21 mouse cellular contexts compared by ENCODE assay signal in the genomic region with DNA sequence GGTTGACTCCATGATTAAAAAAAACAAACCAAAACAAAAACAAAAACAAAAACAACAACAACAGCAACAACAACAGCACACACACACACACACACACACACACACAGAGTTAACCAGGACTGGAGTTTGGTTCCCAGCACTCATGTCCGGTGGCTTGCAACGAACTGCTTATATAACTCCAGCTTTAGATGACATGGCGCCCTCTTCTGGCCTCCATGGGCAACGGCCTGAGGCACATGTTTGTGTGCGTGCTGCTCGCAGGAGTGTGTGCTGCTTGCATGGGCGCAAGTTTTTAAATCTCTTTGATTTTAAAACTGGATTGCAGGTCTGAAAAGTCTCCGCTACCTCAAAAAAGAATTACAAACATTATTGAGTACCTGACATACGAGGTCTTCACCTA.
DNase-seq lines count a peak whose midpoint lies in the region; ATAC-seq and TF ChIP-seq lines count a peak whose summit lies in the region.
"Had no signal": no experiment of that assay in that cellular context is flagged by ENCODE, and none has a peak within 500 bp of the region (broad histone marks: within the 10 kb centered on the region; RNA-seq: fewer than 3 reads in every experiment).

No protein-coding gene starts in this region.

- no peak overlapping the region for H3K27ac ChIP-seq in kidney, postnatal 0 days
- 0 out of 2 replicates have a peak overlapping the region, but pooled peaks have one; percentile 18 for H3K27ac ChIP-seq in neural tube, embryonic 13.5 days (replicated peaks)
- H3K27ac ChIP-seq in ES-E14 (ENCODE audit: insufficient read depth, low read depth, low read length, poor library complexity, severe bottlenecking): no peak overlapping the region
- H3K27ac ChIP-seq in forebrain, embryonic 16.5 days (ENCODE audit: low read length): no peak overlapping the region
- H3K27ac ChIP-seq: forebrain, embryonic 12.5 days; hindbrain, postnatal 0 days; neural tube, embryonic 12.5 days had no signal

- H3K27me3 ChIP-seq in kidney, postnatal 0 days (ENCODE audit: insufficient read depth, low read length): no peaks in the 10 kb centered on the region
- no peaks in the 10 kb centered on the region for H3K27me3 ChIP-seq in neural tube, embryonic 13.5 days
- H3K27me3 ChIP-seq in forebrain, embryonic 16.5 days (replicated peaks; ENCODE audit: control insufficient read depth, insufficient read depth, low read length): no peaks in the 10 kb centered on the region
- H3K27me3 ChIP-seq: forebrain, embryonic 12.5 days; neural tube, embryonic 12.5 days had no signal

- no peak for DNase-seq in kidney, postnatal 0 days (ENCODE audit: low spot score)
- no peak for DNase-seq in kidney, postnatal 25 days
- DNase-seq in neural tube, embryonic 10.5 days (ENCODE audit: extremely low spot score, low spot score): no peak
- DNase-seq in ES-E14 (ENCODE audit: low read depth, low spot score): peak; percentile 79
- DNase-seq in induced T-regulatory cell, adult 2 months (ENCODE audit: low read depth): peak; percentile 10
- no peak for DNase-seq in heart, postnatal 10 days
- DNase-seq: adrenal gland, postnatal 25 days; B cell, adult 2 months; gastrocnemius, postnatal 25 days; kidney, adult 8-10 months; kidney, postnatal 4 days; lung, postnatal 10 days; right cerebral cortex, postnatal 25 days had no signal

- no peak overlapping the region for H3K4me2 ChIP-seq in kidney, postnatal 0 days (ENCODE audit: low read length)
- H3K4me2 ChIP-seq in neural tube, embryonic 13.5 days: no peak overlapping the region
- H3K4me2 ChIP-seq in forebrain, embryonic 16.5 days (ENCODE audit: low read length): no peak overlapping the region
- H3K4me2 ChIP-seq: forebrain, embryonic 12.5 days; neural tube, embryonic 12.5 days had no signal

- no peak for ATAC-seq in kidney, postnatal 0 days (replicated peaks; ENCODE audit: low FRiP score, low read depth)
- ATAC-seq in neural tube, embryonic 13.5 days (ENCODE audit: low read depth): no peak
- no peak for ATAC-seq in forebrain, embryonic 16.5 days
- ATAC-seq: activated CD4-positive, CD25-positive, alpha-beta regulatory T cell, adult 4 months; hindbrain, postnatal 0 days; midbrain, embryonic 16.5 days had no signal

- no peaks in the 10 kb centered on the region for H3K9me3 ChIP-seq in kidney, postnatal 0 days (replicated peaks; ENCODE audit: low read length)
- H3K9me3 ChIP-seq in neural tube, embryonic 13.5 days: 0 out of 2 replicates have a peak, but pooled peaks cover 3% of the 10 kb centered on the region
- H3K9me3 ChIP-seq in ES-E14 (ENCODE audit: control insufficient read depth, insufficient read depth, low read depth, low read length): no peaks in the 10 kb centered on the region
- no peaks in the 10 kb centered on the region for H3K9me3 ChIP-seq in forebrain, embryonic 16.5 days (ENCODE audit: control insufficient read depth, low read length)
- H3K9me3 ChIP-seq: forebrain, embryonic 12.5 days; neural tube, embryonic 12.5 days had no signal

- 94% methylated on average over 9 of the region's 9 CpGs for WGBS in kidney, postnatal 0 days
- 97% methylated on average over 9 of the region's 9 CpGs for WGBS in neural tube, embryonic 13.5 days
- WGBS in forebrain, embryonic 16.5 days: 97% methylated on average over 9 of the region's 9 CpGs

- intact Hi-C loops in heart, postnatal 10 days (cut with DNase I): no loop called here

- in situ Hi-C loops in ES-E14 (cut with MboI; ENCODE audit: low sequenced_read_pairs in 2 of 2, unreplicated experiment in 2 of 2): no loop called here

- H3K9ac ChIP-seq in kidney, postnatal 0 days (ENCODE audit: low read depth, low read length): no peak overlapping the region
- H3K9ac ChIP-seq in neural tube, embryonic 13.5 days: no peak overlapping the region
- no peak overlapping the region for H3K9ac ChIP-seq in ES-E14 (ENCODE audit: insufficient read depth, low read depth, low read length, poor library complexity, severe bottlenecking)
- no peak overlapping the region for H3K9ac ChIP-seq in forebrain, embryonic 16.5 days (replicated peaks; ENCODE audit: low read depth, low read length)
- H3K9ac ChIP-seq: forebrain, embryonic 12.5 days; neural tube, embryonic 12.5 days had no signal

- H3K4me1 ChIP-seq in kidney, postnatal 0 days (replicated peaks; ENCODE audit: insufficient read depth, low read length): no peaks in the 10 kb centered on the region
- peaks cover 34% of the 10 kb centered on the region for H3K4me1 ChIP-seq in neural tube, embryonic 13.5 days (replicated peaks)
- peaks cover 0 to 2% of the 10 kb centered on the region in 2 experiments; a peak in 1 of 4 replicates for H3K4me1 ChIP-seq in ES-E14 (ENCODE audit: control insufficient read depth in 2 of 2, insufficient read depth in 2 of 2, low read length in 2 of 2, poor library complexity in 1 of 2)
- H3K4me1 ChIP-seq in forebrain, embryonic 16.5 days (replicated peaks; ENCODE audit: control insufficient read depth, insufficient read depth, low read length): peaks cover 23% of the 10 kb centered on the region
- H3K4me1 ChIP-seq: megakaryocyte, embryonic 14.5 days had no signal

- 0 out of 2 replicates have a peak, but pooled peaks have one; percentile 27 for TF ChIP-seq CTCF in kidney, postnatal 0 days (IDR thresholded peaks at IDR 0.05; ENCODE audit: low read depth)

- no peak overlapping the region for H3K4me3 ChIP-seq in kidney, postnatal 0 days (replicated peaks; ENCODE audit: low read depth, low read length)
- H3K4me3 ChIP-seq in neural tube, embryonic 13.5 days: no peak overlapping the region
- H3K4me3 ChIP-seq in ES-E14 (ENCODE audit: insufficient read depth in 1 of 2, low read depth in 1 of 2, low read length in 2 of 2, poor library complexity in 1 of 2, severe bottlenecking in 1 of 2): no peak overlapping the region
- H3K4me3 ChIP-seq in forebrain, embryonic 16.5 days (replicated peaks; ENCODE audit: low read length): no peak overlapping the region
- H3K4me3 ChIP-seq: forebrain, embryonic 12.5 days; megakaryocyte, embryonic 14.5 days; neural tube, embryonic 12.5 days had no signal

- no peaks in the 10 kb centered on the region for H3K36me3 ChIP-seq in kidney, postnatal 0 days (ENCODE audit: insufficient read depth, low read length)
- no peaks in the 10 kb centered on the region for H3K36me3 ChIP-seq in neural tube, embryonic 13.5 days
- peaks cover 18% of the 10 kb centered on the region; the same call in 1 of the 2 replicates for H3K36me3 ChIP-seq in ES-E14 (ENCODE audit: control insufficient read depth, insufficient read depth, low read length, poor library complexity, severe bottlenecking)
- H3K36me3 ChIP-seq in forebrain, embryonic 16.5 days (ENCODE audit: control insufficient read depth, insufficient read depth): no peaks in the 10 kb centered on the region
- H3K36me3 ChIP-seq: forebrain, embryonic 12.5 days; neural tube, embryonic 12.5 days had no signal

TF ChIP-seq in ES-E14, 5 proteins besides CTCF, POLR2A, EP300 and RAD21:
- TF ChIP-seq CHD2 (IDR thresholded peaks at IDR 0.05; ENCODE audit: low read depth, low read length) (no peak), ZC3H11A (IDR thresholded peaks at IDR 0.05; ENCODE audit: borderline replicate concordance, low read depth, low read length) (0 out of 2 replicates have a peak, but pooled peaks have one; percentile 4), ZNF384 (IDR thresholded peaks at IDR 0.05; ENCODE audit: low read depth, low read length) (no peak)

Comparison
In these comparisons a context has a peak if more than half of its experiments do, and no peak if none do; other contexts are left out.
1. DNase-seq: peak in ES-E14 (single experiment) and induced T-regulatory cell, adult 2 months (single experiment); none in kidney, postnatal 0 days (single experiment), kidney, postnatal 25 days (0 of 2), neural tube, embryonic 10.5 days (single experiment) and heart, postnatal 10 days (0 of 2).